Mouse (Mus musculus) liver, postnatal 0 days (tissue): ENCODE measurements around the gene Pigl.

Experiments used
- CTCF ChIP-seq: sonication (generic); IDR thresholded peaks from 2 replicates; pipeline ENCODE4 v1.5.1; 2016; ENCODE audit warnings: antibody characterized with exemption, low read depth
- EP300 ChIP-seq: IDR thresholded peaks from 2 replicates; pipeline ENCODE4 v1.6.1; 2016; ENCODE audit warnings: antibody characterized with exemption, low read depth, mild to moderate bottlenecking

DNA sequence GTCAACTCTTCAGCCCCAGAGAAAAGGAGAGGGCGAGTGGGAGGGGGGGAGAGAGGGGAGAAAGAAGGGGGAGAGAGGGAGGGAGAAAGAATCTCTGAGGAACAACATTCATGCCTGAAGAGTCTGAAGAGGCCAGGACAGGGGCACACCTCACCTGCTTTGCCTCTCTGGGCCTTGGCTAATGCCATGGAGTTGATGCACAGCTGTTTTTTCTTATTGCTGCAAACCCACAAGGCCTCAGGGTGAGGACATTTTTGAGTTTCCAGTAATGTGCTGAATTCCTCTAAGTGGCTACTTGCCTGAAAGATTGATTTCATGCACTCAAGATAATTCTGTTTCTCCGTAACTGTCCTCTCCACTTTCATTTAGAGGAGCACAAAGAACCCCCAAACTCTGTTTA, 99.9 kb downstream of the Pigl start:
- TF ChIP-seq CTCF (no peak), EP300 (no peak)
